Mouse (Mus musculus): ENCODE measurements at regions not wholly inside any gene's neighbourhood (a gene's known extent, or its start where the extent isn't known, plus 50 kb on each side); places are given as distances from the start of the nearest gene placed in this dataset.

DNA sequence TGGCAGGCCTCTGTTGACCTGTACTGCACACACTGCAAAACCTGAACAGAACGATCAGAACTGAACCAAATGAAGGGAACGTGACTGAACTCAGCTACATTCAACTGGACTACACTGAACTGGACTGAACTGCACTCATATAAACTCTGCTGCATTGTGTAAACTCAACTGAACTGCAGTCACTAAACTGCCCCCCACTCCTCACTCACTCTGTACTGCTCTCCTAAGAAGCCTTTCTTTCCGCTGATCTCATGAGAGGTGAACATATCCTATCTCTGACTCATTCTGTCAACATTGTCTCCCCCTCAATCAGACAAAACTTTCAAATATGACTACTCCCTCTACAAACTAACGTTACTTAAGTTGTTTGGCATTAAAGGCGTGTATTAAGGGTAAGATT is 324.5 kb upstream of the Cdh9 start:
- H3K27ac ChIP-seq (ENCODE audit: insufficient read depth, low read length): no peak overlapping the region
- H3K4me3 ChIP-seq (ENCODE audit: low read depth, low read length): no peak overlapping the region
- no peaks in the 10 kb centered on the region for H3K36me3 ChIP-seq (ENCODE audit: control insufficient read depth, insufficient read depth, low read length, poor library complexity, severe bottlenecking)
- no peak overlapping the region for H3K9ac ChIP-seq (ENCODE audit: low read depth, poor library complexity, severe bottlenecking)
- H3K27me3 ChIP-seq (ENCODE audit: control insufficient read depth, insufficient read depth, low read length, poor library complexity, severe bottlenecking): no peaks in the 10 kb centered on the region
- TF ChIP-seq POLR2A (IDR thresholded peaks at IDR 0.05; ENCODE audit: insufficient read depth, low read length) (no peak), CTCF (IDR thresholded peaks at IDR 0.05; ENCODE audit: low read depth, low read length) (no peak), EP300 (IDR thresholded peaks at IDR 0.05; ENCODE audit: insufficient read depth, low read depth, low read length) (no peak)
- H3K9me3 ChIP-seq (replicated peaks; ENCODE audit: control insufficient read depth, insufficient read depth, low read length, poor library complexity, severe bottlenecking): no peaks in the 10 kb centered on the region
- H3K4me1 ChIP-seq (ENCODE audit: control insufficient read depth, insufficient read depth, low read length): no peaks in the 10 kb centered on the region

DNA sequence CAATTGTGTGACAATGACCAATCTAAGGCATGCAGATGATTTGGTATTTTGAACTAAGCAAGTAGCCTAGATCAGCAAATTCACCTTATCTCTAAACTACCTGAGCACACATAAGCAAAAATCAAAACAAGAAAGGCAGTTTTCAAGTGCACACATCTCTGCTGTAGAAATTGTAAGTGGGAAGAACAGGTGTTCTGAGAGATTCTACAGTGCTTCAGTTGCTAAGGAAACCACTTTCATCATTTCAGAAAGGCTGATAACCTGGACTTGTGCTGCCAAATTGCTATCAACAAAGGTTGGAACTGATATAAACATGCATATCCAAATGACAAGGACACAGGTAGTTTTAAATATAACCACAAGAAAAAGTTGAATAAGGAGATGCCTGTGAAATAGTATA is 322.4 kb upstream of the Cdh9 start:
- TF ChIP-seq POLR2A (IDR thresholded peaks at IDR 0.05; ENCODE audit: insufficient read depth, low read length) (no peak), EP300 (IDR thresholded peaks at IDR 0.05; ENCODE audit: insufficient read depth, low read depth, low read length) (no peak), CTCF (IDR thresholded peaks at IDR 0.05; ENCODE audit: low read depth, low read length) (no peak)
- H3K4me1 ChIP-seq (ENCODE audit: control insufficient read depth, insufficient read depth, low read length): no peaks in the 10 kb centered on the region

DNA sequence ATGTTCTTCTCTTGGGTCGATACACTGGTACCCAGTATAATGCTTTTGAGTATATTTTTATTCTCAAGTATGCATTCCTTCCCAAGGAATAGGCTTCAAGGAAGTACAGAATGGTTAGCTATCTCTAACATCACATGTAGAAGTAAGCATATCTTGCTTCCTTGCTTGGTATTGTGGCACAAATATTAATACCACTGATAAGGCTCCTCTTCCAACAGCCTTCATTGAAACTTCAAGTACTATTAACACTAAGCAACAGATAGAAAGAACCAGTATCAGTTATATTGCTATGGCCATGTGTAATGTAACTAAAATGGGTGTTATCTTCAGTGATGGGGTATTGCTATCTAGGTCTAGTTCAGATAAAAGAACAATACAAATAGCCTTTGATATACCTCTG is 316.9 kb upstream of the Cdh9 start:
- Histone ChIP-seq H3K36me3 (ENCODE audit: control insufficient read depth, insufficient read depth, low read length, poor library complexity, severe bottlenecking) (no peaks in the 10 kb centered on the region), H3K27me3 (ENCODE audit: control insufficient read depth, insufficient read depth, low read length, poor library complexity, severe bottlenecking) (no peaks in the 10 kb centered on the region), H3K27ac (ENCODE audit: insufficient read depth, low read length) (no peak overlapping the region), H3K9me3 (replicated peaks; ENCODE audit: control insufficient read depth, insufficient read depth, low read length, poor library complexity, severe bottlenecking) (no peaks in the 10 kb centered on the region), H3K9ac (ENCODE audit: low read depth, poor library complexity, severe bottlenecking) (no peak overlapping the region), H3K4me3 (ENCODE audit: low read depth, low read length) (no peak overlapping the region), H3K4me1 (ENCODE audit: control insufficient read depth, insufficient read depth, low read length) (no peaks in the 10 kb centered on the region)
- TF ChIP-seq CTCF (IDR thresholded peaks at IDR 0.05; ENCODE audit: low read depth, low read length): no peak
- TF ChIP-seq POLR2A (IDR thresholded peaks at IDR 0.05; ENCODE audit: insufficient read depth, low read length): no peak
- TF ChIP-seq EP300 (IDR thresholded peaks at IDR 0.05; ENCODE audit: insufficient read depth, low read depth, low read length): no peak

More for the DNA sequence above, 322.4 kb upstream of the Cdh9 start:
- Histone ChIP-seq H3K9ac (ENCODE audit: low read depth, poor library complexity, severe bottlenecking) (no peak overlapping the region), H3K9me3 (replicated peaks; ENCODE audit: control insufficient read depth, insufficient read depth, low read length, poor library complexity, severe bottlenecking) (no peaks in the 10 kb centered on the region), H3K4me3 (ENCODE audit: low read depth, low read length) (no peak overlapping the region), H3K27ac (ENCODE audit: insufficient read depth, low read length) (no peak overlapping the region), H3K36me3 (ENCODE audit: control insufficient read depth, insufficient read depth, low read length, poor library complexity, severe bottlenecking) (no peaks in the 10 kb centered on the region), H3K27me3 (ENCODE audit: control insufficient read depth, insufficient read depth, low read length, poor library complexity, severe bottlenecking) (no peaks in the 10 kb centered on the region)

DNA sequence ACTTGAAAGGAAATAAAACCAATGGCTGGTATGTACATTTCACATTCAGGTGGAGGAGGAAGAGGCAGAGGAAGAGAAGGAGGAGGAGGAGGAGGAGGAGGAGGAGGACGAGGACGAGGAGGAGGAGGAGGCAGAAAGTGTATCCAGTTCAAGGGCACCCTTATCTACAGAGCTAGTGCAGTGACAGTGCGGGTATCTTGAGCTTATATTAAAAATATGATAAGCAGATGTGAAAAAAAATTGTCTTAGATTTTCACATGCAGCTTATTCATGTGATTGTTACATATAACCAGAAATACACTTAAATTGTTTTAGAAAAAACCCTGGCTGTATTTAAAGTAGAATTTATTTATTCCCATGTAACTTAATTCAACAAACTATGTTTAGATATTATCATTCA is 310.8 kb upstream of the Cdh9 start:
- no peak overlapping the region for H3K9ac ChIP-seq (ENCODE audit: low read depth, poor library complexity, severe bottlenecking)
- H3K4me1 ChIP-seq (ENCODE audit: control insufficient read depth, insufficient read depth, low read length): no peaks in the 10 kb centered on the region

DNA sequence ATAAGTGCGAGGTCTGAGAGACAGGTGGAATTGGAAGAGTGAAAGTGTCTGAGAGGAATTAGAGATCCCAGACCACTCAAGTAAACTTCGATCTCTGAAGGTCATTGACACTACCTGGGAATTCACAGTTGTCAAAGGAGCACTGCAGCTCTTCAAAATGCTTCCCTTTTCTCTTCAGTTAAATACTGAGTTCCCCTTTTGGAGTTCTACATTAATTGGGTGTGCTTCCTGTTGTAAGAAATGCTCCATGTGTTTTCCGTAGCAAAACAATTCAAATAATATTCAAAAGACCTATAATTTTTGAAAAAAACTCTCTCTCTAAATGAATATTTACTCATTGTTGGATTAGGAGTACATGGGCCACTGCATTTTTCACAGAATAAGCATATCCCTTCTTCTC is 305.5 kb upstream of the Cdh9 start:
- no peak overlapping the region for H3K27ac ChIP-seq (ENCODE audit: insufficient read depth, low read length)
- no peaks in the 10 kb centered on the region for H3K4me1 ChIP-seq (ENCODE audit: control insufficient read depth, insufficient read depth, low read length)
- H3K27me3 ChIP-seq (ENCODE audit: control insufficient read depth, insufficient read depth, low read length, poor library complexity, severe bottlenecking): no peaks in the 10 kb centered on the region
- no peaks in the 10 kb centered on the region for H3K36me3 ChIP-seq (ENCODE audit: control insufficient read depth, insufficient read depth, low read length, poor library complexity, severe bottlenecking)
- no peak for TF ChIP-seq POLR2A (IDR thresholded peaks at IDR 0.05; ENCODE audit: insufficient read depth, low read length)
- TF ChIP-seq CTCF (IDR thresholded peaks at IDR 0.05; ENCODE audit: low read depth, low read length): no peak
- no peaks in the 10 kb centered on the region for H3K9me3 ChIP-seq (replicated peaks; ENCODE audit: control insufficient read depth, insufficient read depth, low read length, poor library complexity, severe bottlenecking)
- H3K4me3 ChIP-seq (ENCODE audit: low read depth, low read length): no peak overlapping the region
- no peak overlapping the region for H3K9ac ChIP-seq (ENCODE audit: low read depth, poor library complexity, severe bottlenecking)

More for the DNA sequence above, 310.8 kb upstream of the Cdh9 start:
- no peak overlapping the region for H3K27ac ChIP-seq (ENCODE audit: insufficient read depth, low read length)
- H3K9me3 ChIP-seq (replicated peaks; ENCODE audit: control insufficient read depth, insufficient read depth, low read length, poor library complexity, severe bottlenecking): no peaks in the 10 kb centered on the region
- no peaks in the 10 kb centered on the region for H3K27me3 ChIP-seq (ENCODE audit: control insufficient read depth, insufficient read depth, low read length, poor library complexity, severe bottlenecking)
- H3K4me3 ChIP-seq (ENCODE audit: low read depth, low read length): no peak overlapping the region
- TF ChIP-seq CTCF (IDR thresholded peaks at IDR 0.05; ENCODE audit: low read depth, low read length): no peak
- no peak for TF ChIP-seq POLR2A (IDR thresholded peaks at IDR 0.05; ENCODE audit: insufficient read depth, low read length)
- no peak for TF ChIP-seq EP300 (IDR thresholded peaks at IDR 0.05; ENCODE audit: insufficient read depth, low read depth, low read length)
- H3K36me3 ChIP-seq (ENCODE audit: control insufficient read depth, insufficient read depth, low read length, poor library complexity, severe bottlenecking): no peaks in the 10 kb centered on the region

DNA sequence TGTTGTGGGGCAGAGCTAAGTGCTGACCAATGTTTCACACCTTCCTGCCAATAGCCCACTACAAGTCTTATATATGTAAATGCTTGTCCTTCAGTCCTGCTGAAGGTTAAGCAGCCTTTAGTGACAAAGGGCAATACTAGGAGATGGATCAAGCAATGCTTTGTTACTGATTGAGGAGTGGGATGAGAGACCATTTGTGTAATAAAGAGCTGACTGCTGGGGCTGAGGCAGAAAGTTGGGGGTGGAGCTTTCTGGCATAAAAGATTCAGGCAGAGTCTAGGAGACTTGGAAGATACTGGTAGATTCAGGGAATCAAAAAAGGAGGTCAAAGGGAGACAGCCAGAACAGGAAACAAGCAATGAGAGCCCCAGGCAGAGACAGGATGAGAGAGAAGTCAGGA is 281.9 kb upstream of the Cdh9 start:
- no peak overlapping the region for H3K4me3 ChIP-seq (ENCODE audit: low read depth, low read length)
- H3K36me3 ChIP-seq (ENCODE audit: control insufficient read depth, insufficient read depth, low read length, poor library complexity, severe bottlenecking): no peaks in the 10 kb centered on the region
- no peak overlapping the region for H3K9ac ChIP-seq (ENCODE audit: low read depth, poor library complexity, severe bottlenecking)
- H3K27ac ChIP-seq (ENCODE audit: insufficient read depth, low read length): no peak overlapping the region
- TF ChIP-seq EP300 (IDR thresholded peaks at IDR 0.05; ENCODE audit: insufficient read depth, low read depth, low read length) (peak; percentile 62; the same call in 1 of the 2 replicates), CTCF (IDR thresholded peaks at IDR 0.05; ENCODE audit: low read depth, low read length) (no peak)
- H3K27me3 ChIP-seq (ENCODE audit: control insufficient read depth, insufficient read depth, low read length, poor library complexity, severe bottlenecking): no peaks in the 10 kb centered on the region
- H3K4me1 ChIP-seq (ENCODE audit: control insufficient read depth, insufficient read depth, low read length): no peaks in the 10 kb centered on the region
- no peaks in the 10 kb centered on the region for H3K9me3 ChIP-seq (replicated peaks; ENCODE audit: control insufficient read depth, insufficient read depth, low read length, poor library complexity, severe bottlenecking)

All from ES-Bruce4 (cell line).